Mouse (Mus musculus): ENCODE measurements around the gene 4833439L19Rik.

Gene 4833439L19Rik

DNA sequence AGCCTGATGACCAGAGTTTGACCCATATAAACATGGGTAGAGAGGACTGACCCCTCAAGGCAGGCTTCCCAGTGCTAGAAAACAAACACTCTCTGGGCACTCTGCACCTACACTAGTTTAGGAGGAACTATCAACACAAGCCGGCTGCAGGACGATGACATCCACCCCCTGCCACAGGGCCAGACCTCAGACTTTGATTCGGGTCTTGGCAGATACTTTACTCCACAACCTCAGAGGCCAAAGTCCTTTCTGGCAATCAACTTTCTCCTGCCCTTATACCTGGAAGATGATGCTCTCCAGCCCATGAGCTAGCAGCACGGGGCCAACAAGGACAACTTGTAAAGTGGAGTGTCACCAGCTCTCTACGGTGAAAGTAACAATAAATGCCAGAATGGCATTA lies 17.6 kb upstream of the 4833439L19Rik start:
- no peak for DNase-seq (ENCODE audit: extremely low read depth, low read depth)

DNA sequence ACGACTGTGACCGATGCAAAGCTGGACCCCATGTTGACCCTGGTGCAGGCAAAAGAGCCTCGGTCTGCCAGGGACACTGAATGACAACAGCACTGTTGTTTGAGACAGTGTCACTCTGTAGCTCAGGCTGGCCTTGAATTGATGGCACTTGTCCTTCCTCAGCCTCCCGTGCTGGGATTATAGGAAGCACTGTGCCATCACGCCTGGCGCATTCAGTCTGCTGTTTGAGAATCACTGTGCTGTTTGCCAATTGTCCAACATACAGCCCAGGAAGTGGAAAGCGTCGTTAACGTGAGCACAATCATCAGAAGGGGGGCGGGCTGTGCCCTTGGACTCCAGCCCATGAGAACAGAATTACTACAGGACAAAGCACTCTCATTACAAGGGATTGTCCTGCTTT lies 16.9 kb upstream of the 4833439L19Rik start:
- DNase-seq (ENCODE audit: extremely low read depth, low read depth), result no peak

DNA sequence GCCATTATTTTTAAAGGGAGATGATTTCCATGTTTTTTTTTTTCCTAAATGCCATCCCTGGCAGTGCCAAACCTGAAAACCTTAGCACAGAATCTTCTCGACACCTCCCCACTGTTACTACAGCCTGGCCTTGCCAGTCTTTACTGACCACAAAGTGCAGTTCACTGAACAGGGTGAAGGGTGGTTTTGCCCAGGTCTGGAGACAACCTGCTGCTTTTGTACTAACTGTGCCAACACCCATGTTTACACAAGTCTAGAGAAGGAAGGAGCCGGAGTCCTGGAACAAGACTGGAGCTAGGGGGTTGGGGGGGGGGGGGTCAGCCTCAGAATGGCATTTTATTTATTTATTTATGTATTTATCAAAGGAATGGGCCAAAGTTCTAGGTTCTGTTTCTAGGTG lies 16.1 kb upstream of the 4833439L19Rik start:
- DNase-seq (ENCODE audit: extremely low read depth, low read depth), result no peak

DNA sequence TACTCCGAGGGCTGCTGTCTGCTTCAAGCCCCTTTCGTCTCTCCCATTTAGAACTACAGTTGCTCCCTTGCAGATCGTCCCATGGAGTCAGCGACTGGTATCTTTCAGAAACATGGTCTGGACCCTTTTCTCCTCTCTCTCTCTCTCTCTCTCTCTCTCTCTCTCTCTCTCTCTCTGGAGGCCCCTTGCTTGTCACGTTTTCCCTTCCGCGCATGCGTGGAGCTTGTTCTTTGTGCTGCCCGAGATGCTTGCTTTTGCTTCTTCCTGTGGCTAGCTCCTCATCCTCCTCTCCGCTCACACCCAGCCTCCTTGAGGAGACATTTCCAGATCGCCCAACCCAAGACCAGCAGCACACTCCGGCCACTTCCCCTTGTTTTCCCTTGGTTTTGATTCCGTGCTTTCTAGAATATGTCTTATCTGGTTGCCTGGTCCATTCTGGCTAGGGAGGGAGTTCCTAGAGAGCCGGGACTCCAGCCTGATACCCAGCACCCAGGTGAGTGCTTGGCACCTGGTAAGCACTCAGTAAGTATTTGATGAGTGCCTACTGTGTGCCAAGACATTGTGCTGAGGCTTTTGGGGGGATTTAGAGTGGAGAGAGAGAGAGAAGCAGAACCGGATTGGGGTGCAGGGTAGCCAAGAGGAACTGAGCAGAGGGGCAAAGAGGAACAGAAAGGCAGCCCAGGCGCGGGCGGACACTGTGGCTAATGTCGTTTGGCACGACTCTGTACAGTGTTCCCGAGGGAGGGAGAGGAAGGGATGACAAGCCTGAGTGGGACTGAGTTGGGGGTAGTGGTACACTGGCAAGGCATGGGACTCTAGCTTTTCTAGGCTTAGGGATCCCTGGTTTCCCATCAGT lies 12.6 kb upstream of the 4833439L19Rik start:
- no peak for DNase-seq (ENCODE audit: extremely low read depth, low read depth)

DNA sequence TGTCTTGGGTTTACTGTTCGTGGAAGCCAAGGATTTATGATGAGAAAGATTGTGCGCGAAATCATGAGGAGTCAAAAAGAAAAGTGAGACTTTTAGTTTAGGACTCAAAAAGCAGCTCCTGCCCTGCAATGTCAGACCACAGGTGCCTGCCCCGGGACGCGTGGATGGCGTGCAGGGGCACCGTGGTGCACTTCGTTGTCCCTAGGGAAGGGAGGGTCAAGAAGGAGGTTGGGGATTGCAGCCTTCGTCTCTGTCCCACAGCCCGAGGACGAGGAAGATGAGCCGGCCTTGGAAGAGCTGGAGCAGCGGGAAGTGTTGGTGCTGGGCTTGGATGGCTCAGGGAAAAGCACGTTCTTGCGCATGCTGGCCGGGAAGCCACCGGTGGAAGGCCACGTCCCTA lies 10.3 kb upstream of the 4833439L19Rik start:
- no peak for DNase-seq (ENCODE audit: extremely low read depth, low read depth)

DNA sequence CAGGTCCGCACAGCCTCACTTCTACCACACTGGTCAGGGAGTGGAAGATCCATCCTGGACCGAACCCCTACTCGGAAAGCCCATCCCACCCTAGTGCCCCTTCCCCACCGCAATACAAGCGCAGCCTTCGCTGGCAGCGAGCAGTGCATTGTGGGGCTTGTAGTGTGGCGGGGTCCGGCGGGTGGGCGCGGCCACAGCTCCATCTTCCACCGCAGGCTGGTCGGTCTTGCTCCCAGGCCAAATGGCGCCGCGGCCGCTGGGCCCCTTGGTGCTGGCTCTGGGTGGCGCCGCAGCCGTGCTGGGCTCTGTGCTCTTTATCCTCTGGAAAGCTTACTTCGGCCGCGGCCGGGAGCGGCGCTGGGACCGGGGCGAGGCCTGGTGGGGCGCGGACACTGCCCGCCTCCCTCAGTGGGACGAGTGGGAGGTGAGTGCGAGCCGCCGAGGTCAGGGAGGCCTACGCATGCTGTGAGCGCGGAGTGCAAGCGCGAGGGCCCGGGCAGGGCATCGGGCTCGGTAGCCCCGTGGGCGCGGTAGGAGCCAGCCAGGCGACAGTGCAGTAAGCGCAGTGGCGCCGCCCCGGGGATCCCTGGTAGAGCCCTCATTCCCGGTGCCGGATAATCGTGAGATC lies 9.7 kb upstream of the 4833439L19Rik start, which contains the start of gene Arl10:
Gene Arl10, plus strand, starts transcription at position 162 of the 628 bp plus-strand sequence.
- no peak for DNase-seq (ENCODE audit: extremely low read depth, low read depth)

DNA sequence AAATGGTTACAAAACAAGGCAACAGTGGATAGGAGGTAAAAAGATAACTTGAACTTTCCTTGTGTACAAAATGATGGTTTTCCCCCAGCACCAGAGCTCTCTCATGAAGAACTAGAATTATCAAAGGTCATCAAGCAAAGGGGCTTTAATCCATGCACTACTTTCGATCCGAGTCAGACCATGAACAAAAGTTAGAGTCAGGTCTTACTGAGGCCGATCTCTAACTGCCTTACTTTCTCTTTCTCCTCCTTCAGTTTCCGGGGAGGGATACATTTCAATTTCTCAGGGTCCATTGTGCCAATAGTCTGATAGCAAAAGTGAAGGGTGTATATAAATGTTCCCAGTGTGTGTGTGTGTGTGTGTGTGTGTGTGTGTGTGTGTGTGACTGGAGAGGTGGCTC lies 7.4 kb upstream of the 4833439L19Rik start:
- DNase-seq (ENCODE audit: extremely low read depth, low read depth), result no peak

DNA sequence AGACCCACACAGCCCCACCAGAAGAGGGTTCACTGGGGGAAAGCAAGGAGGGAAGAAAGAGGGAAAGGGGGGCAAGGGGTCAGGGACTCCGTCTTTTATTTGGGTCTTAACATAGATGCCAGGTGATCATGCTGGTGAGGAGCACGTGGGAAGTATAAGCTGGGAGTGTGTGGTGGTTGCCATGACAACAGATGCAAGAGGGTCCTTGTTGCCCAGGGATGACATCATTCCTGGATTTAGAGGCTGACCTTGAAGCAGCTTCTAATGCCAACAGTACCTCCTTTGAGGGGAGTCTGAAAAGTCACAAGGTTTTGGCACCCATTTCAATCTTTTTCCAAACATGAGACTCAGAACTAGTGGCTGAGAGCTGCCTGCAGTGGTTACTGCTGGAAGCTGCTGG lies 6.4 kb upstream of the 4833439L19Rik start:
- no peak for DNase-seq (ENCODE audit: extremely low read depth, low read depth)

DNA sequence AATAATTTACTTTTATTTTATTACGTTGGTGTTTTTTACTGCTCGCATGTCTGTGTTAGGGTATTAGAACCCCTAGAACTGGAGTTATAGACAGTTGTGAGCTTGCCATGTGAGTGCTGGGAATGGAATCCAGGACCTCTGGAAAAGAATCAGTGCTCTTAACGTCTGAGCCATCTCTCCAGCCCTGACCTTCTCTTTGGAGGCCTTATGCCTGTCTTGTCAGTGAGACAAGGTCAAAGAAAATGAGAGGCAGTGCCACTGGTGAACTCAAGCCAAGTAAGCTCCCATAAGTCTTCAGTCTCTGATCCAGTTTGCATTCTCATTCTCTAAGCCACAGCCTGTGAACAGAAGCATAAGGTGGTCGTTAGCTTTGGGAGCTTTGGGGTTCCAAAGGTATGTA lies 5.5 kb upstream of the 4833439L19Rik start:
- no peak for DNase-seq (ENCODE audit: extremely low read depth, low read depth)

DNA sequence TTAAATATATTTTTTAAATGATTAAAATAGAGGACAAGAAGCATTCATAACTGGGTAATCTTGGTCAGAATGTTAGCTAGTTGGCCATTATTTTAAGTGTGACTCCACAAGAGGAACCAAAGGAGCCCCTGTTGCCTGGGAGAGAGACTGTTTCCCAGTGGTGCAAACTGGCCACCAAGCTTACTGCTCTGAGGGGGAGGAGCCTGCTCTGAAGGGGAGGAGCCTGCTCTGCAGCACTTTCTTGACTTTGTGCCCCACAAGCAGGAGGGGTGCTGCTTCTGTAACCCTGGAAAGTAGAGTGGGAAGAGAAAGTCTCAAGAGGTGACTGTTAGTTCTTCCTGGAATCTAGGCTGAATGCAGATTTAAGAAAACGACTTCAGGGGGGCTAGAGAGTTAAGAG lies 4.0 kb upstream of the 4833439L19Rik start:
- DNase-seq (ENCODE audit: extremely low read depth, low read depth), result no peak

DNA sequence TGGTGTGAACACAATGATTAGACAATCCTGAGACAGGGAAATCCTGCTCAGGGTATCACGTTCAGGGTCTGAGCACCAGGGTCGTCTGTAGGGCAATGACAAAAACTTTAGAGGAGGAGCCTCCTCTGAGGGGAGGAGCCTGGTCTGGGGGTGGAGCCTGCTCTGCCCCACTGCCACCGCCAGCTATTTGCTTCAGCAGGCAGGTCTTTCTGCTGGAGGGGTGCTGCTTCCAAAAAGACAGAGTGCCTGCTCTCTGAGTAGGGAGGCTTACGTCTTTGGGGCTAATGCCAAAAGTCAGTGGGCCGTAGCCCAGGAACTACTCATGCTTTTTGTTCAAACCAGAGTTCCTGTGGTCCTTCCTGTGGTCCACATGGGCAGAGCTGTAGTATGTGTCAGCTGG lies 3.1 kb upstream of the 4833439L19Rik start:
- no peak for DNase-seq (ENCODE audit: extremely low read depth, low read depth)

DNA sequence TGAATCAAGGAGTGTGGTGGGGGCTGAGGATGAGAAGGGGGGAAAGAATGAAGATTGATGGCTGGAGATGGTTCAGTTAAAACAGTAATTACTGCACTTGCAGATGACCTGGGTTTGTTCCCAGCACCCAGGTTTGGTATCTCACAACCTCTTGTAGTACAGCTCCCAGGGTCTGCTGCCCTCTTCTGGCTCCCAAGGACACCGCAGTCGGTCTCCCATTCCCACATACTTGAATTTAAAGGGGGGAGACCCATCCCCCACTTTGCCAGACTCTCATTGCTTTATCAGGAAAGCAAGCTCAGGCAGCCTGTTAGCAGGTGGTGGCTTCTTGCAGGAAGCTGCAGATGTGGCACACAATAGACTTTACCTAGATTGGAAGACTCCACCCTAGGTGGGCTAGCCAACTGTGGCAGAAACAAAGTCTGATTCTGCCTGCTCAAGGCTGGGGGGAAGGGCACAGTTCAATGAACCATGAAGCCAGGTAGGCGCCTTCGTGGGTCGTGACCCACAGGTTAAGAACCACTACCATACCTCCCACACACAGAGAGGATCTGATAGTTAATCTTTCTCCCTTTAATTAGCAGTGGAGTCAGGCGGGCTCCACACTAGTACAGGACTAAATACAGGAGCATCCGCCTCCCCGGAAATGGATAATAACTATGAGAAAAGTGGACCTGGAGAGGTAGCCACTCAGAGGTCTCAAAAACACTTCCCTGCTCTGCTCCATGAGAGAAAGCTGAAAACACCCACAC lies 535 bp upstream of the 4833439L19Rik start:
- peak; percentile 71 for DNase-seq (ENCODE audit: extremely low read depth, low read depth)

DNA sequence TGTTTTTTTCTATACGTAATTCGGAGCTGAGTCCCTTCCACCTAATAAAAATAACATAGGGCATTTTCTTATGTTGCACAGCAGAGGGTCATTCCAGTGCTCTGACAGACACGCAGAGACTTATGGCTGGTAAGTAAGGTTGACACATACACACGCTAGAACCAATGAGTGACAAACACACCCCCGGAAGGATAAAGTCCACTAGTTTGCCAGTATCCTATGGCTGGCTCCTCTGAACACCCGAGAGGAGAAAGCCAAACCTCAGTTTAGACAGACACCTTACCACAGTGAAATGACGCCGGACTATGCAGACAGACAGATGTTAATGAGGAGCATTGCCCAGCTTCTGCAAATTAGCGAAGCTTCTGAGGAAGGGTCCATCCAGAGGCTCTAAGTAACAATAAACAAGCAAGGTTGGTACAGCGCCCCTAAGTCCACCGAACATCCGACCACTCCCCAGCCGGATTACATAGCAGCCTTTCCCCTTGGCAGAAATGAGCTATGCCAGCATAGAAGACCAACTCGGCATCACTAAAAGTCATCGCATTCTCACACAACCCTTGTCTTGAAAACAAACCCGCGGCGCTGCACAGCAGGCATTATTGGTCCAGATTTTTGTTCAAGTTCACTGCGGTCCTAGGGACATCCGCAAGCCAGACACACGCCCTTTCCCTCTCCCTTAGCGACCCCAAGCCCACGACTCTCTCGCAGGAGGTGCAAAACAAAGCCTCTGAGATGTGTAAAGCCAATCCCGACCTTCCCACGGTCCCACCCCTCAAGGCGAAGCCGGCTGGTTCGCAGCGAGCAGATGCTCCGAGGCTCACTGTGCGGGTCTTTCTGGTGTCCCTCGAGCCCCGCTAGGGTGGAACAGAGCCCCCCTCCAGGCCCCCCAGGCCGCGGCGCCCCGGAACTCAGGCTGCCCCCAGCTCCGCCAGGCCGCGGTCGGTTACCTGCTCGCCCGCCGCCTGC lies 719 bp downstream of the 4833439L19Rik start:
- no peak for DNase-seq (ENCODE audit: extremely low read depth, low read depth)

DNA sequence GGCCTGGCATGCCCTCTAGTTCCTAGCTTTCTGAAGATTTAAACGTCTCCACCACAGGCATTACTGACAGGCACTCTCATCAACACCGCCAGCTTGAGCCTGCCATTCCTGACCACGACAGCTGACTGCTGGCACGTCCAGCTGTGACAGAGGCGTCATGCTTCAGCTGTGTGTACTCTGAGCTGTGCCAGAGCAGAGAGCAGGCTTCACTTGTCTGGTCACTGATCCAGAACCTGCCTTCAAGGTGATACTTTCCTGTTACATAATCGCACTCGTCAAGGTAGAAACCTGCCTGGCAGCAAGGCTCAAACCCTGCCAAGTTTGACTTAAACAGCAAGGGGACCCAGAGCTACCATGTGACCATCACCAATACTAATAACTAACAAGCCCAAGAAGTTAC lies 2.7 kb downstream of the 4833439L19Rik start:
- no peak for DNase-seq (ENCODE audit: extremely low read depth, low read depth)

DNA sequence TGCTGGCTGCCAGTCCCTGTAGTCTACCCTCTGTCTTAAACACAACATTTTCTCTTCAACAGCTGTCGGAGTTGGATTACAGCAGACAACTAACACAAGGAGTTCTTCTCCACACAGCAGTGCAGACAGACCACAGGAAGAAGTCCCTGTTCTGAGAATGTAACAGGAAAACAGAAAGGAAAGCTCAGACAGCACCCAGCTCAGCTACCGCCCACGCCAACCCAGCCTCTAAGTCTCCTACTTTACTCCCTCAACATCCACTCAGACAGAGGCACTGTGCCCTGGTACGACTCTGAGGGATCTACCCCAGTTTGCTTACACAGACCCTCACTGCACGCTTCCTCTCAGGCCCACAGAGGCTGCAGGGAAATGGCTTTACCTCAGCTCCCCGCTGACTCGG lies 4.6 kb downstream of the 4833439L19Rik start:
- DNase-seq (ENCODE audit: extremely low read depth, low read depth), result no peak

DNA sequence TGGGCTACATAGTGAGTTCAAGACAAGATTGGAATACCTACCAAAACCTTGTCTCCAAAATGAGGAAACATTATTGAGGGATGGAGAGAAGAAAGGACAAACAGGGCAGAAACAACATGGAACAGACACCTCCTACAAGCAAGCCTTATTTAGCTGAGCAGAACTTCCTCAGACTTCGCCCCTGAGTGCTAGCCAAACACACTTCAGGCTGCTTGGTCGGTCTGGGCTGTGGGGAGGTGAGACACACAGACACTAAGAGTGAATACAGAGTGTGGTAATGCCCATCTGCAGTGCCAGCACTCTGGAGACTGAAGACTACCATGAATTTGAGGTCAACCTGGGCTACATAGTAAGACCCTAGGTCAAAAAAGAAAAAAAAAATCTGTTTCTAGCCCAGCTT lies 5.6 kb downstream of the 4833439L19Rik start:
- no peak for DNase-seq (ENCODE audit: extremely low read depth, low read depth)

DNA sequence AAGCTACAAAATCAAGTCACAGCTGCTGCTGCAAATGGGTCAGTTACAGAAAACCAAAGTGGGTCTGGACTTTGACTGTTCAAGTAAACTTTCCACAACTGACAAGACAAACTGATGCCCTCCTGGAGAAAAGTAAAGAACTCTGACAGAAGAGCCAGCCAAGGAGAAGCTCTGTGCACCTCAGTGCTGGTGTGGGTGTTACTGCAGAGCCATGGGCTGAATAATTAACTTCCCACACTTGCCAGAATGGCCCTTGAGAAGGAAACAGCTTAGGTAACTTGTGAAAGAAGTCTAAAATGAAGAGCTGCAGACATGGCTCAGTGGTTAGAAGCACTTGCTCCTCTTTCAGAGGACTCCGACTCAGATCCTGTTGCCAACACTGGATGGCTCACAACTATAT lies 7.6 kb downstream of the 4833439L19Rik start:
- DNase-seq (ENCODE audit: extremely low read depth, low read depth), result no peak

DNA sequence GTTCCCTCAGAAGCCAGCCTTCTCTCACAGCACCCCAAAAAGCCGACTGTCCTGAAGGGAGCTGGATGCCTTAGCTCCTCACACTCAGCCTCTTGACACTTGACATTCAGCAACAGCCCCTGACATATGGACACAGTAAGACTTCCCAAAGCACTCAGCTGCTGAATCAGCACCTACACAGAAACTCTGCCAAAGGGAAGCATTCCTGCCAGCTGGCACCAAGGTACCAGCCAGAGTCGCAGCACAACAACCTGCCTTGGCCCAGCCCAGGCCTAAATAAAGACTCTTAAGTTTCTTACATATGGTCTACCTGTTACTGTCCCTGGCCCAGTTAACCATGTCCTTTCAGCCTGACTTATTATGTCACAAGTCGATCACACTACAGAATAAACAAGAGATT lies 8.4 kb downstream of the 4833439L19Rik start:
- DNase-seq (ENCODE audit: extremely low read depth, low read depth), result no peak

DNA sequence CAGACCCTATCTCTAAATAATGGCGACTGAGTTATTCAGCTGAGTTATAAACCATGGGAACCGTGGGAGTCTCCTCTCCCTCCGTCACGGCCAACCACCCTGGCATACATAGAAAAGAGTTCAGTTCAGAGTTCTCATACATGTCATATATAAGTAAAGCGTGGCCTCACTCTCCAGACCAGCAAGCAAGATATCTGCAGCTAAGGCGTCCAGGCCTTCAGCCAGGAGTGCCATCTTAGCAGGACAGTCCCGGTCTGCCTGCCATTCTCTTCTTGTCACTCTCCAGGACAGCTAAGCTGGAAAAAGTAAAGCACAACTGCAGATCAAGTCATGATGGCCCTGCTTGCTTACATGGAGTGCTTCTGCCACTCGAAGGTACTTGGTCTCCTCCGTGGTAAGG lies 9.1 kb downstream of the 4833439L19Rik start:
- no peak for DNase-seq (ENCODE audit: extremely low read depth, low read depth)

DNA sequence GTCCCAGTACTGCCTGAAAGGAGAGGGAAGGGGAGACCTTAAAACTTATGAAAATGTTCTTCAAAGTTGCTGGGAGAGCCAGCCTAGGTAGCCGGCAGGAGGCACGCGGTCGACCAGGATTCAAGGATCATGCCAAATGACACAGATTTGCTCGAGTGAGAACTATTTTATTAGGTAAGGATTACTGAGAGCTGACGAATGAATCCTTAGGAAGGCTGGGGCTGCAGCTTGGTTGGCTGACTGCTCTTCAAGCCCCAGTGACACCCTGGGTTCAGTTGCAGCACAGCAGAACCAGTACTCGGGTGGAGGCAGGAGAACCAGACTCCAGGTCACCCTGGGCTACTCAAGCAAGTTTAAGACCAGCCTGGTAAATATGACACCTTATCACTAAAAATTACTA lies 17.2 kb downstream of the 4833439L19Rik start:
- DNase-seq (ENCODE audit: extremely low read depth, low read depth), result no peak

DNA sequence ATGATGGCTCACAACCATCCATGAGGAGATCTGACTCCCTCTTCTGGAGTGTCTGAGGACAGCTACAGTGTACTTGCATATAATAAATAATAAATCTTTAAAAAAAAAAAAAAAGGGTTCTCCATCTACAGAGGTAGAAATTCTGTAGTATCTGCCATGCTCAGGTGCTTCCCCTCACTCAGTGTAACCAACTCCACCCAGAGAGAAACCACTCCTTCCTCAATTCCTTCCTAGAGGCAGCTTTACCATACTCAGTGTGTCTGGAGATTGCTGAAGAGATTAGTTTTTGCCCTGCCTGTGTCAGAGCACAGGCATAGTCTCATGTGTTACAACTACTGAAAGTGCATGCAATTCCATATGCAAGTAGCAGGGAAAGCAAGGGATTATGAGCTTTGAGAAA lies 33.1 kb downstream of the 4833439L19Rik start:
- peak; percentile 60 for DNase-seq (ENCODE audit: extremely low read depth, low read depth)

All from MEL-GATA-1-ER (cell line).